Mouse (Mus musculus) forebrain, embryonic 15.5 days (tissue): ENCODE results near the gene Brinp3. TPM values are rescaled to one million over a fixed set of nuclear protein-coding genes. Genes with fewer than 3 reads are reported as not detected.

Source experiments
- ATAC-seq: fragments of 200-750 bp; cut with Nextera tagmentation; replicated peaks from 2 replicates; pipeline ENCODE4 v1.8.0; 2017; ENCODE audit warnings: mild to moderate bottlenecking, moderate TSS enrichment, moderate library complexity
- H3K27ac ChIP-seq: fragments of 300-500 bp; sonication (generic); replicated peaks from 2 replicates; pipeline ENCODE4 v1.5.1; 2015; ENCODE audit warnings: mild to moderate bottlenecking, inconsistent platforms
- H3K27me3 ChIP-seq: fragments of 300-500 bp; sonication (generic); 2 replicates; pipeline ENCODE4 v1.6.1; 2015; ENCODE audit warnings: inconsistent platforms
- H3K36me3 ChIP-seq: fragments of 300-500 bp; sonication (generic); 2 replicates; pipeline ENCODE4 v1.6.1; 2015; ENCODE audit warnings: mild to moderate bottlenecking, inconsistent platforms
- H3K4me1 ChIP-seq: fragments of 300-500 bp; sonication (generic); 2 replicates; pipeline ENCODE4 v1.6.1; 2015; ENCODE audit warnings: inconsistent platforms
- H3K4me2 ChIP-seq: fragments of 300-500 bp; sonication (generic); replicated peaks from 2 replicates; pipeline ENCODE4 v1.6.1; 2015; ENCODE audit warnings: mild to moderate bottlenecking, inconsistent platforms
- H3K4me3 ChIP-seq: fragments of 300-500 bp; sonication (generic); 2 replicates; pipeline ENCODE4 v1.5.1; 2015; ENCODE audit warnings: mild to moderate bottlenecking, inconsistent platforms
- H3K9ac ChIP-seq: fragments of 300-500 bp; sonication (generic); replicated peaks from 2 replicates; pipeline ENCODE4 v1.6.1; 2015; ENCODE audit warnings: mild to moderate bottlenecking, inconsistent platforms
- H3K9me3 ChIP-seq: fragments of 300-500 bp; sonication (generic); 2 replicates; pipeline ENCODE4 v1.6.1; 2016; ENCODE audit warnings: inconsistent platforms
- WGBS: fragments of 180-500 bp; shearing (Covaris S2); methylation state at CpG from one replicate; pipeline ENCODE4 v1.1.7; 2015; ENCODE audit warnings: mixed read lengths; 5-methylcytosine and 5-hydroxymethylcytosine counted together
- polyA plus RNA-seq: library from polyadenylated mRNA; unstranded; fragments of >200 nt; fragmentation: Nextera tagmentation; extraction: Ambion mirVana; gene quantifications from 2 replicates; pipeline ENCODE4 v1.2.1, GENCODE M21; 2015

The Brinp3 gene
- polyA plus RNA-seq: 9.7 and 11.5 TPM in 2 replicates

GRCm38 (mm10) chr1:146494681-146495331 is at the start of gene Brinp3:
Brinp3 (plus strand) TSS chr1:146494760.
- ATAC-seq: peak; percentile 58
- peaks cover 15% of the 10 kb centered on the region; the same call in 1 of the 2 replicates for H3K4me1 ChIP-seq
- peaks cover 12% of the 10 kb centered on the region for H3K27me3 ChIP-seq
- H3K4me2 ChIP-seq: peak within 1 kb of the TSS; percentile 84
- H3K9ac ChIP-seq: peak within 1 kb of the TSS; percentile 59
- H3K4me3 ChIP-seq: peak within 1 kb of the TSS; percentile 50
- no peaks in the 10 kb centered on the region for H3K36me3 ChIP-seq
- H3K27ac ChIP-seq: peak within 1 kb of the TSS; percentile 47
- H3K9me3 ChIP-seq: no peaks in the 10 kb centered on the region
- under 1% methylated on average over 19 of the region's 19 CpGs for WGBS

- peak overlapping the region; percentile 84 for H3K4me2 ChIP-seq
- peaks cover 15% of the 10 kb centered on the region; the same call in 1 of the 2 replicates for H3K4me1 ChIP-seq
- H3K27ac ChIP-seq: no peak overlapping the region
- H3K4me3 ChIP-seq: peak overlapping the region; percentile 50
- no peaks in the 10 kb centered on the region for H3K36me3 ChIP-seq
- H3K9me3 ChIP-seq: no peaks in the 10 kb centered on the region
- H3K27me3 ChIP-seq: peaks cover 12% of the 10 kb centered on the region
- no peak for ATAC-seq
- 4% methylated on average over 7 of the region's 7 CpGs for WGBS
- peak overlapping the region; percentile 59 for H3K9ac ChIP-seq
Measured at GRCm38 (mm10) chr1:146494221-146494620, 339 bp upstream of the Brinp3 start.

- peak overlapping the region; percentile 50 for H3K4me3 ChIP-seq
- ATAC-seq: no peak
- H3K9ac ChIP-seq: peak overlapping the region; percentile 59
- peak overlapping the region; percentile 84 for H3K4me2 ChIP-seq
- H3K27me3 ChIP-seq: peaks cover 12% of the 10 kb centered on the region
- H3K36me3 ChIP-seq: no peaks in the 10 kb centered on the region
- H3K4me1 ChIP-seq: peaks cover 15% of the 10 kb centered on the region; the same call in 1 of the 2 replicates
- H3K9me3 ChIP-seq: no peaks in the 10 kb centered on the region
- 10% methylated on average over 3 of the region's 3 CpGs for WGBS
- H3K27ac ChIP-seq: 0 out of 2 replicates have a peak overlapping the region, but pooled peaks have one; percentile 47
Measured at GRCm38 (mm10) chr1:146495386-146495785, 826 bp downstream of the Brinp3 start.

DNA sequence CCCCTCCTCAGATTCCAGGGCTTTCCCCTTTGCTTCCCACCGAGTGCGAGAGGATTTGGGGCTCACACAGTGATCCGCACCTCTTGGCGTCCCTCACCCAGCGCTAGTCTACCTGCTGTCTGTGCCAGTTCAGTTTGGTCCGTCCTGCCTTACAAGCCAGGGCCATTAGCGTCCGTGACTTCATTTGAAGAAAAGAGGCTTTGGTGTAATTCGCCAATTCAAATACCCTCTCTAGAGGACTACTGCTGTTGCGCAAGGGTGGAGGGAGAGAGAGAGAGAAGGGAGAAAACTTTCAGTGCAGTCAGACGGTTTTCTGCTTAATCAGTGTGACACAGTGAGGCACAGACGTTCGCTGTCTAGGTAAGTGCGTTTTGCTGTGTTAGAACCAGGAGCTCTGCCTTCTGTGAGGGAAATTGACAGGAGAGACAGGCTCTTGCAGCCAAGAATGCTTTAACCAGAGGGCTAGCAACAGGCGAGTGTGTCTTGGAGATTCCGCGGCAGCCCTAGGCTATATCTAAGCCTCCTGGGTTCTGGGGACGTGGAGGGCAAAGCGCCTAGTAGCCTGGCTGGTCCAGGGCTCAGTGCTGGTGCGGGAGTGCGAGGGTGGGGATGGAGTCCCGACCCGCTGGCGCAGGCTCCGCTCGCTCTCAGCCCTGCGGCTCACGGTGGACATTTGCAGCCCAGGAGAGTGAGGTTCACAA is 3.0 kb downstream of the Brinp3 start:
- 0% methylated on average over 28 of the region's 28 CpGs for WGBS
- ATAC-seq: peak; percentile 81
- Histone ChIP-seq H3K4me3 (peak overlapping the region; percentile 57), H3K27me3 (peaks cover 12% of the 10 kb centered on the region), H3K4me1 (peaks cover 15% of the 10 kb centered on the region; the same call in 1 of the 2 replicates), H3K27ac (peak overlapping the region; percentile 52; the same call in 1 of the 2 replicates), H3K9me3 (no peaks in the 10 kb centered on the region), H3K9ac (peak overlapping the region; percentile 53), H3K4me2 (peak overlapping the region; percentile 96), H3K36me3 (no peaks in the 10 kb centered on the region)

DNA sequence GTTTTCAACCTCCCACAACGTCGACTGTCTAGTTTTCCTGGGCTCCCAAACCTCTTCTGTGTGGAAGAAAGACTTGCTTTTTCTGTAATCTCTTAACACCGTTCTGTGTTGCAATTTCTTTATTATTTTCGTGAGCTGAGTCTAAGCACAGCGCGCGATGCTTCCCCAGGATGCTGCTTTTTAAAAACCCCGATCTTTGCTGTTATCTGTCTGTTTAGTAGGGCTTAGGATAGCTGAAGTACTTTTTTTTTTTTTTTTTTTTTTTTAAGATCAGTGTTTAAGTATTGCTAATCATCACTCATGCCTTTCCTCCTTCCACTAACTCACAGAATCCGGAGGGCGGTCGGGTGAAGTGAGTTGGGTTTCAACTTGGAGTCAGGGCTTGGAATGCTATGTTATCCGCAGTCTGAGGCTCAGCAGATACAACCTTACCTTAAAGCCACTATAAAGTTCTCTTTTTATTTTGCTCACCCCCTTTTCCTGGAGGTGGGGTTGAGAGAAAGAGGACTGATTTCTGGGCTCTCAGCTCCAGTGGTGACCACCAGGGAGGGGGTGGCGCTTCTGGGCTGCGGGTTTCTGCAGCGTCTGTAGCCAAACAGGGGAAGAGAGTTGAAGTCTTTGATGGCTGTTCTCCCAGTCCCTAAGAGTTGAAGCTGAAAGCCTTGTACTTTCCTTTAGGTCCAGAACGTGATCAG is 3.7 kb downstream of the Brinp3 start:
- WGBS: under 1% methylated on average over 16 of the region's 16 CpGs
- no peaks in the 10 kb centered on the region for H3K9me3 ChIP-seq
- peak overlapping the region; percentile 52; the same call in 1 of the 2 replicates for H3K27ac ChIP-seq
- peak; percentile 30; the same call in 1 of the 2 replicates for ATAC-seq
- H3K4me1 ChIP-seq: peaks cover 15% of the 10 kb centered on the region; the same call in 1 of the 2 replicates
- peaks cover 12% of the 10 kb centered on the region for H3K27me3 ChIP-seq
- H3K4me3 ChIP-seq: peak overlapping the region; percentile 57
- H3K9ac ChIP-seq: peak overlapping the region; percentile 53
- no peaks in the 10 kb centered on the region for H3K36me3 ChIP-seq
- peak overlapping the region; percentile 96 for H3K4me2 ChIP-seq

DNA sequence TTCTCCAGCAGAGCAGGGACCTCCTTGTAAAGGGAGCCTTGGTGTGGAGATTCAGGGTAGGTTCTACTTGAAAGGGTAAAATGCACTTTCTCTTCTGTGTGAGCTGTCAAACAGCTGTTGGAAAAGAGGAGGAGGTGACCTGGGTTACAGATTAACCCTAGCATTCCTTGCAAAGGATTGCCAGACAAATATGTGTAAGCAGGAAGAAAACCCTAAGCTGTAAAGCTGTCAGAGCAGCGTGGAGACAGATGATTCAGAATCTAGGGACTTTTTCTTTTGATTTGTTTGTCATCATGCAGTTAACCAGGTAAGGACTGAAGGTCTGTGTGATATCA is 4.2 kb downstream of the Brinp3 start:
- H3K27me3 ChIP-seq: peaks cover 12% of the 10 kb centered on the region
- H3K4me2 ChIP-seq: peak overlapping the region; percentile 96
- ATAC-seq: no peak
- no peaks in the 10 kb centered on the region for H3K9me3 ChIP-seq
- WGBS: 3% methylated on average over 1 of the region's 1 CpGs
- H3K4me3 ChIP-seq: peak overlapping the region; percentile 57
- H3K36me3 ChIP-seq: no peaks in the 10 kb centered on the region
- no peak overlapping the region for H3K27ac ChIP-seq
- peaks cover 15% of the 10 kb centered on the region; the same call in 1 of the 2 replicates for H3K4me1 ChIP-seq
- no peak overlapping the region for H3K9ac ChIP-seq

- Histone ChIP-seq H3K27me3 (no peaks in the 10 kb centered on the region), H3K9ac (no peak overlapping the region), H3K9me3 (no peaks in the 10 kb centered on the region), H3K27ac (no peak overlapping the region), H3K36me3 (no peaks in the 10 kb centered on the region), H3K4me3 (no peak overlapping the region), H3K4me2 (no peak overlapping the region), H3K4me1 (no peaks in the 10 kb centered on the region)
- ATAC-seq: no peak
- 78% methylated on average over 2 of the region's 2 CpGs for WGBS
Measured at GRCm38 (mm10) chr1:146515377-146515776, 20.8 kb downstream of the Brinp3 start.

DNA sequence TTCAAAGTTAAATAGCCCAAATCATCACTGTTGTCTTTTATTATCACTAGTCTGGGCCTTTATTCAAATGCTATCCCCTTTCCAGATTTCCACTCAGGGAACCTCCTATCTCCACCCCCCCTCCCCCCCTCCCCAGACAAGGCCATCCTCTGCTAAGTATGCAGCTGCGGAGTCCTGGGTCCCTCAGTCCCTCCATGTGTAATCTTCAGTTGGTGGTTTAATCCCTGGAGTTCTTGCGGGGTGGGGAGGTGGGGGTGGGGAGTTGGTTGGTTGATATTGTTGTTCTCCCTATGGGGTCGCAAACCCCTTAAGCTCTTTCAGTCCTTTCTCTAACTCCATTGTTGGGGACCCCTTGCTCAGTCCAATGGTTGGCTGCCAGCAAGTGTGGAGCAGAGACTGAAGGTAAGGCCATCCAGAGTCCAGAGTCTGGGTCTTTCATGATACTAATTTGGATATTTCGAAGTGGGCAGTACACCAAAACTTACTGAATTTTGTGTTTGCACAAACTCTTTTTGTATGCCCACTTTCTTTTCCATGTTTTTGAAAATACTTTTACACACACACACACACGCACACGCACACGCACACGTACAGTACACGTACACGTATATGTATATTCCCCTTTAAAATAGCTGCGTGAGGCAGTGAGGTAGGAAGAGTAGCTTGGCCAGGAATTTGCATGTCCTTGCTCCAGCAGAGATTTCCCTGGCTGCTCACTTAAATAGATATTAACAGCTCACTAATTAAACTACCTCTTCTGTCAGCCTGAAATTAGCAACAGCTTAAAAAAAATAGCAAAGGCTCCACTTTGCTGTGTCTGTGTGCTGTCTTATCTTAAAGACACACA is 29.4 kb downstream of the Brinp3 start:
- H3K27ac ChIP-seq: no peak overlapping the region
- H3K9ac ChIP-seq: no peak overlapping the region
- WGBS: 49% methylated on average over 11 of the region's 11 CpGs
- no peaks in the 10 kb centered on the region for H3K9me3 ChIP-seq
- no peak overlapping the region for H3K4me3 ChIP-seq
- H3K4me2 ChIP-seq: no peak overlapping the region
- no peaks in the 10 kb centered on the region for H3K4me1 ChIP-seq
- H3K27me3 ChIP-seq: no peaks in the 10 kb centered on the region
- H3K36me3 ChIP-seq: no peaks in the 10 kb centered on the region
- no peak for ATAC-seq

GRCm38 (mm10) chr1:146528572-146528971 is 34.0 kb downstream of the Brinp3 start:
- Histone ChIP-seq H3K4me1 (no peaks in the 10 kb centered on the region), H3K4me3 (no peak overlapping the region), H3K27me3 (no peaks in the 10 kb centered on the region), H3K9me3 (no peaks in the 10 kb centered on the region), H3K4me2 (no peak overlapping the region), H3K27ac (no peak overlapping the region), H3K9ac (no peak overlapping the region), H3K36me3 (no peaks in the 10 kb centered on the region)
- no peak for ATAC-seq

DNA sequence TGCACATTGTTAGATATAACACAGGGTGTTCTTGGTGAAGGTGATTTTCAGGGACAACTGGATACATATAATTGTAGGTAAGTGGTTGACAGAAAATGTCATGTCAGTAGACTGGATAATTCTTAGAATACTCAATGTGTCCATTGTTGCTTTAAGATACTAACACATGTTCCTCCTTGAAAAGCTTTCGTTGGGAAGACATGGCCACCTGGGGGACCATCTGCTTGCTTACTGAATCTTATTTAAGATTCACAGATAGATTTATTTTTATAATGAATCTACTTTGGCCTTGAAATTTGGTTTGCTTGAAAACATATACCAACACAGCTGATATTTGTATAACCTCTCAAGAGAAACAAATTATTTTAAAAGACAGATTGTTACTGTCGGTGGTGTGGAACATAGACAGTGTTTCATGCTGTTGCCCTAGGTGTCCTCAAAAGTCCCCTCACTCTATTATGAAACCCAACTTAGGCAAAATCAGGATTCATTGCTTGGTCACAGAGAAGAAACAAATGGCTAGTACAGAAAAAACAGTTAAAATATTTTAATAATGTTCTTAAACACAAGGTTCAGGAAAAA is 52.4 kb downstream of the Brinp3 start:
- Histone ChIP-seq H3K27me3 (no peaks in the 10 kb centered on the region), H3K9ac (no peak overlapping the region), H3K27ac (no peak overlapping the region), H3K4me1 (no peaks in the 10 kb centered on the region), H3K9me3 (no peaks in the 10 kb centered on the region), H3K4me2 (no peak overlapping the region), H3K36me3 (no peaks in the 10 kb centered on the region), H3K4me3 (no peak overlapping the region)
- WGBS: 45% methylated on average over 2 of the region's 2 CpGs
- ATAC-seq: peak; percentile 58

GRCm38 (mm10) chr1:146556982-146557381 is 62.4 kb downstream of the Brinp3 start:
- no peak overlapping the region for H3K27ac ChIP-seq
- H3K9ac ChIP-seq: no peak overlapping the region
- H3K4me2 ChIP-seq: no peak overlapping the region
- H3K4me1 ChIP-seq: no peaks in the 10 kb centered on the region
- no peak overlapping the region for H3K4me3 ChIP-seq
- H3K36me3 ChIP-seq: no peaks in the 10 kb centered on the region
- H3K9me3 ChIP-seq: no peaks in the 10 kb centered on the region
- no peak for ATAC-seq
- H3K27me3 ChIP-seq: no peaks in the 10 kb centered on the region
